Mouse (Mus musculus) embryo, embryonic 11.5 days (tissue): ENCODE measurements around the gene Cfap299.

Experiments used
- DNase-seq: peaks from one replicate; pipeline ENCODE4 v3.0.0-alpha.2; 2012; ENCODE audit warnings: low read depth, low spot score

Cfap299 gene

DNA sequence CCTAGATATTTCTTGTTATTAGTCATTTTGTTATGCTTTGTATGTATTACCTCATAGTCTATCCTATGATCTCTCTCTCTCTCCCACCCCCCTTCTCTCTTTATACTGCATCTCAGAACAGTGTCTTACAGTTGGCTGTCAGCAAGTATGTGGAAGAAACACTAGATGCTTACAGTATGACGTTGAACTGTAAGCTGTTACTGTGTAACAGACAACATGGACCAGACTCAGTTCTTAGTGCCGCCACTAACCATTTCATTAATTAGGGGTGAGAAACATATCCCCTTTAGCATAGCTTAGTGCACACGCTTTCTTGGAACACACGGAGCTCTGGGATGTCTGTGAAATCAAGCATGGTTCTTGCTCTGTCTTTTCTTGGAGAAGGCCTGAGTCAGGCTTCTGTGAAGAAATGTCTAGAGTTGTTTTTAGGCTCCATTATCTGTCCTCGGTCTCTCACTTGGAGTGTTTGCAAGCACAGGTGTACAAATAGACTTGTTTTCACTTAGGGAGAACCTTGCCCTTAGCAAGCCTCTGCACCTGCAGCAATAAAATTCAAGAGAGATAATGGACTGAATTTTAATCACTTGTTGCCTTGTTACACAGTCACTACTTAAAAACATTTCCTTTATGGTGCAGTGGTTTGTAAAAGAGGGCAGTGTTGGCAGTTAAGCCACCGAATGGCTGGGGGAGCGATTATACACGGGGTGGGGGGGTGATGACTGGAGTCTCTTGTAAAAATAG is 47.1 kb downstream of the Cfap299 start:
- no peak for DNase-seq

DNA sequence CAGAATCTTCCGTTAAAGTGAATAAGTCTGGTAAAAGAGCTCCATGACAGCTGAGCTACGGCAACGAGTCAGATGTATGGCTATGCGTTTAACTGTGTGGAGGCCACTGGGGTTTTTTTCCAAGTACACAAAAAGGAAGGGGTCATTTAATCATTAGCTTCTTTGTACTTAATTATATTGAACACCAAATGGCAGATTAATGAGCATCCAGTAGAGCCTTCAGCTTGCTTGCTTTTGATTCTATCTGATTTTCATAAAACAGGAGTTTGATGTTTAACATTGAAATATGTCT is 47.6 kb downstream of the Cfap299 start:
- DNase-seq = no peak

DNA sequence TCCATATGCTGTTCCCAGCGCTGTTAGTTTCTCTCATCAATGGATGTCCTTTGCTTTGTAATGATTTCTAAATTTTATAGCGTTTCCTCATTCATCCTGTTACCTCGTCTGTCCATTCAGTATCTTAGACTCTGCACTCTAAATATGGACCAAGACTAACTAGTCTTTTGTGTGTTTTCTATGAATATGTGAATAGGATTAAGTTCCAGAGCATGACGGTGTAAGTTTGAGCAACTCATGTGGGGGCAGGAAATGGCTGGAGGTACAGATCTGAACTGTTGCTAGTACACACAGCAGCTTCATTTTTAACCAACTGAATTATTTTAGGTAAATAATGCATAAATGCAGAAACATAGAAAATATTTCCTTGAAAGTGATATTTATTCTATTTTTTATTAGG is 51.3 kb downstream of the Cfap299 start:
- DNase-seq = no peak

DNA sequence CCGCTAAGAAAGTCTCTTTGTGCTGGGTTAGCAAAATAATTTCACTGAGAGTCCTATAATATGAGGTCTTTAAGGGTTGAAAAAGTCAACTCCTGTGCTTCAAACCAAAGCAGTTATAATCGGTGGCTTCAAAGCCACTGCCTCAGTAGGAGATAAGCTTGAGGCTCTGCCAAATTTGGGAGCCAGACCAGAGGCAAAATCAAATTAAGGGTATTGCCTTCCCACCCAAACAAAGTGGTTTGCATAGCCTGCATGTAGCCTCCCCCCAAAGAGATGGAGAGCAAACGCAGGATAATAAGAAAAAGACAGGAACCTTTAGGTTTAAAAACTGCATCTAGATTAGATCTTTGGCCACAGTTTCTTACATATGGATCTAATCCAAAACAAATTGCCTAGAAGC is 58.0 kb downstream of the Cfap299 start:
- DNase-seq = no peak

DNA sequence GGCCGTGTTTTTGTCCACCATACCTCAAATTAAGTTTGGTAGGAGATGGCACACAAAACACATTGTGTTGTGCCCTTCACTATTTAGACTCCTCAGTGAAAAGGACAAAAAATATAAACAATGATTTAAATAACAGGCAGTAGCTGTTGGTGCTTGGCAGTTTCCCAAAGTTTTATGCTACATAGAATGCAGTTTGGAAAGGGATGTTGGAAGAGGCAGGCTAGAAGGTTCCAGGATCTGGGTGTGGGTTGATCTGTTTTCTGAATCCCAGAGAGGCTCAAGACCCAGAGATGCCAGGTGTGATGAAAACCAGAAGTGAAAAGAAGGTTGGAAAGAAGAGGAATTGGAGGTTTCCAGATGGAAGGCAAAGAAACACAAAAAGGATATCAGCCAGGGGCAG is 73.1 kb downstream of the Cfap299 start:
- DNase-seq = no peak

DNA sequence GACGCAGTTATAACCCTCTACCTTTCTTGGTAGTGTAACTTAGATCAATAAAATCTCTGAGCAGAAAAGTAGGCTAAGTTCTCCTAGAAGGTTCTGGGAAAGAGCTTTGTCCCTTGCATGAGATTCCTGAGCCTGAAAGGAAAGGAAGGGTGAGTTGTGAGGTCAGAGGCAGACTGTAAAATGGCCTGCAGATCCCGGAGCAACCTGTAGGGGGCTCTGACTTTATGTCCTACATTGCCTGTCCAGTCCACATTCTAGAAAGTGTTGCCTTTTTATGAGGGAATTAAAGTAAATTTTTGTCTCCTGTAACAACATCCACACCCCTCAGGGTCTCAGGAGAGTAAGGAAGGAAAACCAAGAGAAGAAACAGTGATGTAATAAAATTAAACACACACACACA is 81.0 kb downstream of the Cfap299 start:
- DNase-seq = peak; percentile 3

DNA sequence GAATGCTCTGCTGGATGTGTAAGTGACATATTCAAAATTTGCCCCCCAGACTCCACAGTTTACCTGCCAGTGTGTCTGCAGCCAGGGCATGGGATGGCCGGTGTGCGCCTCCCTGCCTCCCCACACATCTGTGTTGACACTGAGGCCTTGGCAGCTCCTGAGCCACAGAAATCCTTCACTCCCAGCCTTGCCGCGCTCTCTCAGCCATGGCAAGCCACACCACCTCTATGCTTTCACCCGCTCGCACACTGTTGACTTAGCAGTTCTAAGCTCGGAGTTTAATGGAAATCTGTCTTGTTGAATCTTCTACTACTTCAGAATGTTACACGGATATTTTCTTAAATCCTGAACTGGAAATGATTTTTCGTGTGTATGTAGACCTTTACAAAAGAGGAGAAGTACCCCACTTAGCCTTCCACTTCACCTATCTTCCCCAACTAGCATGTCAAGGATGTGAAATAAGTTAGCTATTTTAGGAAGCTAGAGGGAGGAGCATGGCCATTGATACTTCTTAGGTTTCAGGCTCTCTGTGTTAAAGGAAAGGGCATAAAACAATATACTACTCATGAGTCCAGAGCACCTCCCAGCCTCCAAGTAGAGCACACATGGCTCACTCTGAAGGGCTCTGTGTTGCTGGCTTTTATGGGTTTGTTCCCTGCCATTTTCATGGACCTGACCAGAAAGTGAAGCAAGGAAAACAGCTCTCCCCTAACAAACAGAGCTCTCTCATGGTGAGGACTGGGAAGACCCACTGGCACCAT is 87.5 kb downstream of the Cfap299 start:
- no peak for DNase-seq

DNA sequence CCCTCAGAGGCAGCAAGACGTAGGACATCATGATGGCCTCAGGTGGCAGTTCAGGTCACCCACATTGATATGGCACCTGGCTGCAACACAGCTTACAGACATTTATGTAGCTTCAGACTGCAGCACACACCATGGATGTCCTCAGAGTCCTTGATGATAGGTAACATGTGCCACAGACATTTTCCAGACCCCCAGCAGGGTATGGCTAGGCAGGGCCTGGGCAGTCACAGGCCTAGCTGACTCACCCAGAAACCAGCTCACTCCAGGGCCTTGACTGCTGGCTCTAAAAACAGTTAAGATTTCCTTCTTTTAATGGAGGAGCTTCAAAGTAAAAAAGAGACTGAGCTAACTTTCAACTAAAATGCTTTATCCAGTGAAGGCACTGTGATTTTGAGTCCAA is 95.9 kb downstream of the Cfap299 start:
- no peak for DNase-seq

DNA sequence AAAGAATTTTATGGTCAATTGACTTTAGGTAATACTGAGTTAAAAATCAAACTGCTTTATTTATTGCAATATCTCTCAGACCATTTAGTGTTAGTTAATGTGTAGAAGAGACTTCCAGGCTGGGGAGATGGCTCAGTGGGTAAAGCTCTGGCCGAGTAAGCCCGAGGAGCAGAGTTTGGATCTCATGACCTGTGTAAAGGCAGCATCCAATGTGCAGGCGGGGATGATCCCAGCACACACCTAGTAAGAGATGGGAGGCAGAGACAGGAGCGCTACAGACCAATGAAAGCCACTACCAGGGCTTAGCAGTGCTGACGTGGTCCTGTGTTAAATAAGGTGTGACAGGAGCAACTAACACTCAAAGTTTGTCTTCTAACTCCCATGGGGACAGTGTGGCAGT is 97.0 kb downstream of the Cfap299 start:
- no peak for DNase-seq

DNA sequence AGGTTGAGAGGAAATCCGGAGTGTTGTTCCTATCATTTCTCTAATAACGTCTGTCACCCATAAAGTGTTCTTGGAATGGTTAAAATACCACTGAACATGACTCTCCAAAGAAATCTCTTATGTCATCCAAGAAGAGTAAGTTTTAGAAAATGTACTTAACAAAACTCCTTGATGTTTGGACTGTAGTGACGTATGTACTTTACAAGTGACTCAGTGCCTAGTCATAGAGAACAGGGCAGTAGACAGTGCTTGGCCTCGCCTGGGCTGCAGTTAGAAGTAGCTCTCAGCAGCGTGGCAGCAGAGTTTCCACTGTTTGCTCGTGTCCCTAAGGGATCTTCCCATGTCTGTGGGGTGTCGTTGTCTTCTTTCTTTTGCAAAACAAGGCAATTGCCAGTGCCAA is 101.0 kb downstream of the Cfap299 start:
- no peak for DNase-seq

DNA sequence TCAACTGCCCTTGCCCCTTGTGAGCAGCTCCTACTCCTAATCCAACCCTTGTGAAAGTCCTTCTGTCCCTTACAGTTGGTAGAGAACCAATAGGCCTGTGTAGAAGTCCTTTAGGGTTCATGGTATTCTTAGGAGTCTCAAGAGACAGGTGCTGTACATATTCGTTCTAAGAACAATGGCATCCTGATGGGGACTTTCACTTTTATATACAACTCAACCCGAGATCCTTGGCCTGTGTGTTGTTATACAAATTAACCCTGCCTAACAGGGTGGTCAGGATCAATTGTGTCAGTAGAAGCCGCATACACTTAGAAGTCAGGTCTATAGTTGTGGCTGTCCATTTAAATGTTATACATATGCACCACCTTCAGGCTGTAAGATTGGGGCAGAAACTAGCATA is 109.6 kb downstream of the Cfap299 start:
- no peak for DNase-seq

DNA sequence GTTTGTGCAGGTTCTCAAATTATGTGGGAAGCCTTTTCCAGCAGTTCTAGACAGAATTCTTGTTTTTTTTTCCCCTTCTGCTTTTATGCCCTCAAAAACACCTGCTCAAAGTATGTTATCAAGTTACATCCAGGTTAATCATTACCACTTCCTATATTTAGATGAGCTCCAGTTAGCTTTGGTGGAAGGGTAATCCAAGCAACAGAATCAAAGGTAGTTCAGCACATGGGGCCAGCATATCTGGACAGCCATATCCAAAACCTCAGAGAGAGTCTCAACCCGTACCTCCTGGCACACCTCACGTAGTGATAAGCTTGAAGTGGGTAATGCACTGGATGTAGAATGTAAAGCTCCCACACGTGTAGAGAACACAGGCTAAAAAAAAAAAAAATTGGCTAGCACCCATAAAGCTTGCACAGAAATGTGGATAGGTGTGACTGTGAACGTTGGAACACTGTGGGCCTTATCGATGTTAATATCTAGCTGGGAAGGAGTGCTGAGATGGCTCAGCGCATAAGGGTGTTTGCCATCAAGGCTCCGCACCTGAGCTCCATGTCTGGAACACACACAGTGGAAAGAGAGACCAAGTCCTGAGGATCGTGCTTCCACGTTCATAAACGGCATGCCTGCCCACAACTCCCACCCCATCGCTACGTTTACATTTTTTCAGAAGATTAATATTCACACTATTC is 117.8 kb downstream of the Cfap299 start:
- DNase-seq = no peak

DNA sequence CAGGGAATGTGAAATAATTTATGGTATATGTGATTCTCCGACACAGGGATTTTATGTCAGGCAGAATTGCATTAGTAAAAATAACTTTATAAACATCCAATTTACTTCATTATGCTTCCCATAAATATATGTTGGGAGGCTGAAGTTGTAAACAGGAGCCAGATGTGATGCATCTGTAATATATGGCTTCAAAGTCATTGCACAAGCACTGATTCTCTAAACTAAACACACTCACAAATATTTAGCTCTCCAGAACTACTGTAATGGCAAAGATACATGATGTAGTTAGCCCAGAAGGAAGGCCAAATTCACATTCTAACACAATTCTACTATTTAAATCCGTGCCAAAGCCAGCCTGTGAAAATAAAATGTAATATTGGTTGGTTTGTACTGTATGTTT is 120.8 kb downstream of the Cfap299 start:
- DNase-seq = no peak

DNA sequence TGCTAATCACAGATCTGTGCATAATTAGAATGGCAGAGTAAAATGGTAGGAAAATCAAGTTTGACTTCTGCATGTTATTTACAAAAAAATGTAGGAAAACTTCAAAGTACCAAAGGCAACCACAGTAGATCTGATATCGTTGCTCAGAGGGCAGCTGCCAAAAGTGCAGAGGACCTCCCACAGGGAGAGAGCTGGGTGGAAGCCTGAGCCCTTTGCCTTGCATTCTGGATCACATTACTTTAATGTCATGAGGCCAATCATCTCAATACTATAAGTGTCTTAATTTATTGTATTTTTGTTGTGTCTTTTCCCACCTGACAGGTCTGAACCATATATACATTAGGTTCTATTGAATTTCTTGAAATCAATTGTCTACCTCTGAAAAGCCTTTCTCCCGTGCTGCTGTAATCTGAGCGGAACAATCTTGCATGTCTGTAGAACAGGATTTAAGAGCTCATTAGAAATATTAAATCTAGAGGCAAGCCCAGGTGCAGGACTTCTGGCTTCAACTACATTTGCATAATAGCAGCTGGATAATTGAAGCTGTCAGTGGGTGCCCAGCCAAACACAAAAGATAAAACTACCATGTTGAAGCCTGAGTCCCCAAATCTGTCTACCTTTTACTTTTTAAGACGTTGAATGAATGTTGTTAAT is 137.9 kb downstream of the Cfap299 start:
- DNase-seq = no peak

DNA sequence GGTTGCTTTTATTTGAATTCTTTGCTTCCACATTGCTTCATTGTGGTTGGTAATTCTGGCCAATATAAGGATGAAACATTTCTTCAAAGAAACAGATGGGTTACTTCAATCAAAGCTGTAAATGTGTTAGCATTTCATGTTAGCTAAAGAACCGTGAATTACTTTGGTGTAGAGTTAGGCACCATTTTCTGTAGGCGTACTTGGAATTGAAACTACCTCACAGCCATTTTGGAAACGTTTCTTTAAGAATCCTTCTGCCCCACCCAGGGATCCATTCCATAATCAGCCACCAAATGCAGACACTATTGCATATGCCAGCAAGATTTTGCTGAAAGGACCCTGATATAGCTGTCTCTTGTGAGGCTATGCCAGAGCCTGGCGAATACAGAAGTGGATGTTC is 140.9 kb downstream of the Cfap299 start:
- no peak for DNase-seq

DNA sequence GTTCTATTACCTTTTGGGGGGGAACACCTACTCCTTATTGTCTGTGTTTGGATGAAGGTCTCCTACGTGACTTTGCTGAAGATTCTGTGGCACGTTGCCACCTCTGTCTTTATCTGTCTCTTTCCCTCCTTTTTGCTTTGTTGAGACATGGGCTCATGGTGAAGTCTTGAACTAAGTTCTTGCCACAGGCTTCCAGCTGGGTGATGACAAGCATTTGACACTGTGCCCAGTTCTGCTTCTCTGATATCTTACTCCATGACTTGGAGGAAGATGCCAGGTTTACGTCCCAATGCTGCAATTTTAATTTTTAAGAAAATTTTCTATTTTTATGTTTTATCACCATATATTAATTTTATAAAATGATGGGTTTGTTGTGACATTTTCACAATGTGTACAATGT is 147.4 kb downstream of the Cfap299 start:
- no peak for DNase-seq

DNA sequence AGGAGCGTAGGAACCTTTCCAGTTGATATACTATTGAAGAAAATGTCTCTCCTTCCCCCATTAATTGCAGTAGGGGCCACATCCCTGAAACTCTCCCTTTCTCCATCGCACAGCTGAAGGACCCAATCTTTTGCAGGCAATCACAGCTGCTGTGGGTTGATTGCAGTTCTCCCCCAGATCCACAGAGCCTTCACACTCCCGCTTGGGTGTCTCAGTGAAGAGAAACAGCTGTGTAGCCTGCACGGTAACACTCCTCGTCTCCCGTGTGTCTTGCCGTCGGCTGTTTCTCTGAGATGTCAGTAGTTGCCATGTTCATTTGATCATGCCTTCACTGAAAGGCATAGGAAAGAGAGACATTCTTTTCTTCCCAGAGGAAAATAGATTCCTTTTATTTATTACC is 148.2 kb downstream of the Cfap299 start:
- peak; percentile 1 for DNase-seq

DNA sequence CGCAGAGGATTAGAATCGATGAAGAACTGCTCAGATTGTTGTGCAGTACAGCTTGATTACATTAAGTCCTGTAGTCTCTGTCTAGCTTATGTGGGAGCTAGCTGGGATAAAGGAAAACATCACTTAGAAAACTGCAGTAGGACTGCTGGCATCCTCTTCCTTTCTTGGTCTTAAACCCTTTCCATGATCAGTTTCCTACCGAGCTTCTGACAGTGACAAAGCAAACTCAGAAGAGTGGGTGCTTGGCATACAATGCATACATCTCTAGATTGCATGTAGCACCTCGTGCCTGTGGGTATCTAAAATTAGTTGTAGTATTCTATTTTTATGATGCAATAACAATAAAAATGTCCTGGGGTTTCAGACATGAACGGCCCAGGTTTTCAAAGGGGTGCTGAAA is 154.4 kb downstream of the Cfap299 start:
- no peak for DNase-seq

DNA sequence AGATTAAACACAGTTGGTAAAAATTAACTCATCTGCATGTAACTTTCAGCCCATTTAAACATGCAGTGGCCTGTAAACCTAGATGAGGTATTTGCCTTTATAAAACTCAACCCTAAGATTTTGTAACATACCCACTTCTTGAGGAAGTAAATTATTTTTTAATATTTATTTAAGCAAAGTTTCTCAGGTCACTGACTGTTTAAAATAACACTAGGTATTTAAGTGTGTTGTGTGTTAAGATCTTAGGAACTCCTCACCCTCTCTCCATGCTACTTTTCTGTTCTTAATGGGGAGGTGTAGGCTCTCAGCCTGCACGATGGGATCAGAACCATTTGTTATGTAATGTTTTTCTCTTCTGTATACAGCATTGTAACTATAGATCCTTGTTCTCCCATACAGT is 156.1 kb downstream of the Cfap299 start:
- no peak for DNase-seq

DNA sequence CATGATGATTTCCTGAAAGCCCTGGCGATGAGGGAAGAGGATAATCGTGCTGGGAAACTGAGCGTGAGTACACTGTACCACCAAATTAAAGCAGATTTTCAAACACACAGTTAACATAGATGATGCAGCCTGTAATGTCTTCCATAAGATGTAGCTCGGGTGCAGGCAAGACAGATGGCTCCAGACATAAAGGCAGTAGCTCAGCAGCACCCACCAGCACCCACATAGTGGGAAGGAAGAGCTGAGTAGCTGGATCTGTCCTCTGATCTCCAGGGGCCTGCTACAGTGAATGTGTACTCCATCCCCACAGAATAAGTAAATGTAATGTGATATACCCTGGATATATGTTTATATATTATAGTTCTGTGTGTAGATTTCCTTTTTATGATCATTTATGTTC is 169.2 kb downstream of the Cfap299 start:
- no peak for DNase-seq

DNA sequence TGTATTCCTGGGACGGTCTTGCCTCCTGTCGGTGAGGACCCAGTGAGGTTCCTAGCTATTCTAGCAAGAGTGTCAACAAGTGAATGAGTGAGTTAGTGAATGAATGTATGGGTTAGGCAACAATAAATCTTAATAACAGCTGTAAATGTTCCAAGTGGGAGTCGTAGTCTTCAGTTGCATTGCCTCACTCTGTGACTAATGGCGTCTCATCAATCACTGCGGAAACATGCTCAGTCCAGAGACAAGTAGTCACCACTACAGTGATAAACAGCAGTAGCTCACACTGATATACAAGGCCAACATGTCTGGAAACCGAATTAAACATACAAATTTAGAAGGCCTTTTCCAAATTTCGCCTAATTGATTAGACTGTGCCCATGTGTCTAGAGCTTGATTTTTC is 187.1 kb downstream of the Cfap299 start:
- DNase-seq = no peak

DNA sequence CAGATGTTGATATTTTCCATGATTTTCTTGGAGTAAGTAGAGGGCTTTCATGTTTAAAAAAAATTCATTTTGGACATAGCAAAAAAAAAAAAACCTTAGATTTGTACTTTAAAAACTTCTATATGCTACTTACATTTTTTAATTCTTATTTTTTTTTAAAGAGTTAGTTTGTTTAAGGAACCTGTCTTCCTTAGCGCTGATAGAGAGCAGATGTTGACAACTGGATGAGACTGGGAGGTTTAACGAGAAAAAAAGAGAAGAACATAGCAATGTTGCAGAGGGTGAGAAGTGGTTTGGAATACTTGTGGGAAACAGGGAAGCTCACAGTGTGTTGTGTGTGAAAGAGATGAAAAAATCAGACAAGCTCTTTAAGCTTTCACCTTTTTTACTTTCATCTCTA is 191.0 kb downstream of the Cfap299 start:
- DNase-seq = no peak
